Mouse (Mus musculus) E14TG2a.4 (cell line): ENCODE data around the gene Mdm2.

Experiments
- H3K27me3 ChIP-seq: 2 replicates; pipeline ENCODE4 v1.6.1; 2014; ENCODE audit warnings: low read length, control low read depth; ENCODE audit not compliant: insufficient read depth
- H3K36me3 ChIP-seq: 2 replicates; pipeline ENCODE4 v1.6.1; 2014; ENCODE audit warnings: low read length, control low read depth; ENCODE audit not compliant: insufficient read depth
- H3K4me1 ChIP-seq: replicated peaks from 2 replicates; pipeline ENCODE4 v1.6.1; 2014; ENCODE audit warnings: low read depth, low read length, control low read depth
- H3K4me3 ChIP-seq: replicated peaks from 2 replicates; pipeline ENCODE4 v1.5.1; 2014; ENCODE audit warnings: mild to moderate bottlenecking, low read length
- H3K9me3 ChIP-seq: 2 replicates; pipeline ENCODE4 v1.6.1; 2014; ENCODE audit warnings: low read length, control low read depth
- CTCF ChIP-seq: conservative IDR thresholded peaks from 2 replicates; pipeline ENCODE4 v1.5.1; 2014; ENCODE audit warnings: low read length
- NANOG ChIP-seq: IDR thresholded peaks from 2 replicates; pipeline ENCODE4 v1.6.1; 2014; ENCODE audit warnings: borderline replicate concordance, low read length, mixed read lengths
- POU5F1 ChIP-seq: IDR thresholded peaks from 2 replicates; pipeline ENCODE4 v1.6.1; 2014; ENCODE audit warnings: low read length, borderline replicate concordance

The Mdm2 gene

GRCm38 (mm10) chr10:117671266-117671665 lies 39.3 kb downstream of the Mdm2 start:
- H3K36me3 ChIP-seq, result no peaks in the 10 kb centered on the region
- H3K27me3 ChIP-seq, result peaks cover 2% of the 10 kb centered on the region; the same call in 1 of the 2 replicates
- no peaks in the 10 kb centered on the region for H3K9me3 ChIP-seq
- H3K4me3 ChIP-seq, result no peak overlapping the region
- TF ChIP-seq NANOG, result no peak
- TF ChIP-seq POU5F1, result no peak
- no peak for TF ChIP-seq CTCF
- H3K4me1 ChIP-seq, result peaks cover 23% of the 10 kb centered on the region

GRCm38 (mm10) chr10:117670791-117671190 lies 39.8 kb downstream of the Mdm2 start:
- no peak for TF ChIP-seq POU5F1
- TF ChIP-seq CTCF, result no peak
- TF ChIP-seq NANOG, result no peak
- peaks cover 2% of the 10 kb centered on the region; the same call in 1 of the 2 replicates for H3K27me3 ChIP-seq
- peaks cover 21% of the 10 kb centered on the region for H3K4me1 ChIP-seq
- H3K9me3 ChIP-seq, result no peaks in the 10 kb centered on the region
- H3K36me3 ChIP-seq, result no peaks in the 10 kb centered on the region
- no peak overlapping the region for H3K4me3 ChIP-seq

GRCm38 (mm10) chr10:117670092-117670491 lies 40.5 kb downstream of the Mdm2 start:
- Histone ChIP-seq H3K4me3 (no peak overlapping the region), H3K4me1 (peaks cover 25% of the 10 kb centered on the region), H3K36me3 (no peaks in the 10 kb centered on the region), H3K27me3 (peaks cover 2% of the 10 kb centered on the region; the same call in 1 of the 2 replicates), H3K9me3 (no peaks in the 10 kb centered on the region)
- TF ChIP-seq POU5F1, result no peak

DNA sequence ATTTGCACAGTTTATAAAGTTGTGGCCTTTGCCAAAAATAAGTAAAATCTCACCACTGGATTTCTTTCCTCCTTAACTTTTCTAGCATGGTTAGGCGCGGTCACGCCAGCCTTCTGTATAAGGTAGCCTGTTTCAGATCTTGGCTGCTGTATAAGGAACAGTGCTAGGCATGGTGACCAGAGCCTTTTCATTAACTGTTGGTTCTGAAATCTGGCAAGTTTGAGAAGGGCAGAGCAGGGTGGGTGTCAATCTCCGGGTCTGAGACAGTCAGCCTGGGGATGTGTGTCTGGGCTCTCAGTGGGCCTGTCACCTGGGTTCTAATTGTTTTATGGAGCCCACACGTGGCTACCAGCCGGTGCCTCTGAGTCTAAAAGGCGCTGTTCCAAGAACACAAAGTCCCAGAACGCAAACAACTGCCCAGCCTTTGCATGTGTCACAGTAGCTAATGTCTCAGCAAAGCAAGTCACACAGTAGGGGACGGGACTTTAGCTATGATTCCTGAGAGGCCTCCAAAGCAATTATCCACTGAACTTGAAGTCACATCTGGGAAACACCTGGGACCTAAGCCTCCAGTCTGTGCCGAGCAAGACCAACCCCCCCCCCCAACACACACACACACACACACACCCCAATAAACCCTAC lies 41.0 kb downstream of the Mdm2 start:
- H3K9me3 ChIP-seq, result no peaks in the 10 kb centered on the region
- no peaks in the 10 kb centered on the region for H3K36me3 ChIP-seq
- H3K27me3 ChIP-seq, result peaks cover 2% of the 10 kb centered on the region; the same call in 1 of the 2 replicates
- TF ChIP-seq NANOG (no peak), POU5F1 (no peak), CTCF (no peak)
- H3K4me1 ChIP-seq, result peaks cover 30% of the 10 kb centered on the region
- H3K4me3 ChIP-seq, result no peak overlapping the region

- H3K36me3 ChIP-seq, result no peaks in the 10 kb centered on the region
- H3K27me3 ChIP-seq, result peaks cover 2% of the 10 kb centered on the region; the same call in 1 of the 2 replicates
- TF ChIP-seq NANOG, result no peak
- no peaks in the 10 kb centered on the region for H3K9me3 ChIP-seq
- peaks cover 38% of the 10 kb centered on the region for H3K4me1 ChIP-seq
- no peak overlapping the region for H3K4me3 ChIP-seq
These were observed 41.8 kb downstream of the Mdm2 start for GRCm38 (mm10) chr10:117668546-117669300.

DNA sequence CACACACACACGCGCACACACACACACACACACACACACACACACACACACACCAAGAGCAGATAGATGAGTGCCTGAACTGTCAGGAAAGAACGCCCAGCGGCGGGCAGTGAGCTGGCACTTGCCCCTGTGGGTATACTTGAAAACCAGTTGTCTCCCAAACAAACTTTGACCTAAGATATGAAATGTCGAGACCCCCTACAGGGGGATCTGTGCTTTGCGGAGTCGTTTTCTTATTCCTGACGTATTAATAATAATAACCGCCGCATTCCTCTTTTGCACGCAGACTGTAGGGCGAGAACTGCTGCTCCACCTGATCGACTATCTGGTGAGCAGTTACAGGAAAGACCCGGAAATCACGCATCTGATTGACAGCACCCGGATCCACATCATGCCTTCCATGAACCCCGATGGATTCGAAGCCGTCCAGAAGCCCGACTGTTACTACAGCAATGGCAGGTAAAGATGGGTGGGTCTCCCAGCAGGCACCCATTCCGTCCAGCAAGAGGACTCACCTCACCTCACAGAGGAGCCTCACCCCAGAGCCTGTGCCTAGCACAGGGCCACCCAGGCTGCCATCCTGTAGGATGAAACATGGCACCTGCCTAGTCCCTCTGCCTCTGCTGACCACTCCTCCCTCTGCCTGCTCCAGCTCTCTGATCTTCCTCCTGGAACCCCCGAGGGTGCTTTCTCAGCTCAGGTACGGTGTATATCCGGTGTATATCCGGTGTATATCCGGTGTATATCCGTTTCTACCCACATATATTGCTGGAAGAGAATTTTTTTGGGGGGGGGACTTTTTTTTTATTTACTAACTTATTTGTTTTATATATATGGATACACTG lies 42.7 kb downstream of the Mdm2 start:
- Histone ChIP-seq H3K27me3 (peaks cover 2% of the 10 kb centered on the region; the same call in 1 of the 2 replicates), H3K36me3 (no peaks in the 10 kb centered on the region), H3K4me1 (peaks cover 47% of the 10 kb centered on the region), H3K4me3 (no peak overlapping the region), H3K9me3 (no peaks in the 10 kb centered on the region)
- TF ChIP-seq POU5F1 (no peak), CTCF (no peak), NANOG (no peak)

DNA sequence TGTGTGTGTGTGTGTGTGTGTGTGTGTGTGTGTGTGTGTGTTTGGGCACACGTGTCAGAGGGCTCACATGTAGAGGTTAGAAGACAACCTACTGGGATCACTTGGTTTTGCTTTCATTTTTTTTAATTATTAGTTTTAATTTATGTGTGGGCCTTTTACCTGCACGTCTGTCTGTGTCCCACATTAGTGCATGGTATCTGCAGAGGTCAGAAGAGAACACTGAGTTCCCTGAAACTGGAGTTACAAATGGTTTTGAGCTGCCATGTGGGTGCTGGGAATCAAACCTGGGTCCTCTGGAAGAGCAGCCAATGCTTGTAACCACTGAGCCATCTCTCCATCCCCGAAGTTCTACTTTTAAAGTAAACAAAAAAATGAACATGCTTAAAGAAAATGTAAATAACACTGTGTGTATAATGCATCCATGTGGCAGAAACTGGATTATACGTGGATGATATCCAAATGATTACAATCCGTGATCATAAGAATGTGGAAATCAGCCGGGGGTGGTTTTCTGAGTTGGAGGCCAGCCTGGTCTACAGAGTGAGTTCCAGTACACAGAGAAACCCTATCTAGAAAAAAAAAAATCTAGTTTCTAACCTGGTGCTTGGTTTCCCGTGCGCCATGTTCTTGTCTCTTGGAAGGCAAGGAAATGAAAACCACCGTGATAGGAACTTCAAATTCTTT lies 43.5 kb downstream of the Mdm2 start:
- H3K4me3 ChIP-seq, result no peak overlapping the region
- H3K27me3 ChIP-seq, result no peaks in the 10 kb centered on the region; the same call in 1 of the 2 replicates
- no peaks in the 10 kb centered on the region for H3K36me3 ChIP-seq
- peaks cover 49% of the 10 kb centered on the region for H3K4me1 ChIP-seq
- no peaks in the 10 kb centered on the region for H3K9me3 ChIP-seq
- TF ChIP-seq CTCF (no peak), NANOG (no peak), POU5F1 (no peak)

DNA sequence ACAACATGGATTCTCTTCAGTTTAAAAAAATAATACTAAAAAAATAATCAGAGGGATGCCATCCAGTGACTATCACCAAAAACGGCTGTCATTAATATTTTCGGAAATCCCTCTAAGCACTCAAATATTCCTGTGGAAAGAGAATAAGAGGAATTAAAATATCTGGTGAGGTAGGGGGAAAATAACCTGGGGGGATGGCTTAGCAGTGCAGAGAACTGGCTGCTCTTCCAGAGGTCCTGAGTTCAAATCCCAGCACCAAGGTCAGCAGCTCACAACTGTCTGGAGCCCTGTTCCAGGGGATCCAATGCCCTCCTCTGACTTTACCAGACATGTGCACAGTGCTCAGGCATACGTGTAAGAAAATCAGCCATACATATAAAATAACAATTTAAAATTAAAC lies 44.2 kb downstream of the Mdm2 start:
- no peaks in the 10 kb centered on the region for H3K36me3 ChIP-seq
- no peak overlapping the region for H3K4me3 ChIP-seq
- H3K4me1 ChIP-seq, result peaks cover 46% of the 10 kb centered on the region
- no peaks in the 10 kb centered on the region for H3K9me3 ChIP-seq
- no peaks in the 10 kb centered on the region; the same call in 1 of the 2 replicates for H3K27me3 ChIP-seq
- TF ChIP-seq POU5F1 (no peak), NANOG (no peak), CTCF (no peak)
